Mouse (Mus musculus) fat pad, adult 2 months (tissue): ENCODE measurements around the gene Ccdc24.

Source experiments
- DNase-seq: peaks from one replicate; pipeline ENCODE4 v3.0.0-alpha.2; 2011; ENCODE audit warnings: low read depth, low spot score; ENCODE audit errors: extremely low read depth

Gene Ccdc24

GRCm38 (mm10) chr4:117860570-117860969 is 11.8 kb downstream of the Ccdc24 start:
- DNase-seq = no peak

GRCm38 (mm10) chr4:117858794-117859193 is 13.6 kb downstream of the Ccdc24 start:
- no peak for DNase-seq

- no peak for DNase-seq
Measured at GRCm38 (mm10) chr4:117855146-117855545, 17.2 kb downstream of the Ccdc24 start.

- DNase-seq = no peak
Measured at GRCm38 (mm10) chr4:117852152-117852868, 20.0 kb downstream of the Ccdc24 start.

GRCm38 (mm10) chr4:117850871-117851270 is 21.5 kb downstream of the Ccdc24 start:
- no peak for DNase-seq

GRCm38 (mm10) chr4:117850176-117850575 is 22.2 kb downstream of the Ccdc24 start:
- DNase-seq = no peak

- no peak for DNase-seq
Measured at GRCm38 (mm10) chr4:117849506-117849905, 22.9 kb downstream of the Ccdc24 start.

- DNase-seq = no peak
Measured at GRCm38 (mm10) chr4:117849063-117849462, 23.3 kb downstream of the Ccdc24 start.

- no peak for DNase-seq
Measured at GRCm38 (mm10) chr4:117847011-117847410, 25.3 kb downstream of the Ccdc24 start.

GRCm38 (mm10) chr4:117846261-117846660 is 26.1 kb downstream of the Ccdc24 start:
- no peak for DNase-seq

- DNase-seq = no peak
Measured at GRCm38 (mm10) chr4:117845316-117845715, 27.0 kb downstream of the Ccdc24 start.

- DNase-seq = no peak
Measured at GRCm38 (mm10) chr4:117844467-117844866, 27.9 kb downstream of the Ccdc24 start.

- no peak for DNase-seq
Measured at GRCm38 (mm10) chr4:117843101-117843500, 29.3 kb downstream of the Ccdc24 start.

- DNase-seq = no peak
Measured at GRCm38 (mm10) chr4:117841566-117841965, 30.8 kb downstream of the Ccdc24 start.

GRCm38 (mm10) chr4:117840821-117841220 is 31.5 kb downstream of the Ccdc24 start:
- no peak for DNase-seq

- no peak for DNase-seq
Measured at GRCm38 (mm10) chr4:117839366-117839765, 33.0 kb downstream of the Ccdc24 start.

GRCm38 (mm10) chr4:117837271-117837670 is 35.1 kb downstream of the Ccdc24 start:
- no peak for DNase-seq

- no peak for DNase-seq
Measured at GRCm38 (mm10) chr4:117836204-117836767, 36.1 kb downstream of the Ccdc24 start.

- no peak for DNase-seq
Measured at GRCm38 (mm10) chr4:117835531-117836111, 36.7 kb downstream of the Ccdc24 start.

- no peak for DNase-seq
Measured at GRCm38 (mm10) chr4:117834845-117835530, 37.4 kb downstream of the Ccdc24 start.

- no peak for DNase-seq
Measured at GRCm38 (mm10) chr4:117834457-117834844, 37.9 kb downstream of the Ccdc24 start, which contains the start of gene Slc6a9. Gene Slc6a9, plus strand, starts transcription at chr4:117834506.
